Mouse (Mus musculus): Measurements from ENCODE around the gene Fam71b.

GRCm38 (mm10) chr11:46371250-46371649 is 25.1 kb upstream of the Fam71b start:
- TF ChIP-seq POLR2A (IDR thresholded peaks at IDR 0.05; ENCODE audit: insufficient read depth, low read length), result no peak
- no peak for TF ChIP-seq CTCF (IDR thresholded peaks at IDR 0.05; ENCODE audit: low read depth, low read length)
